ENCODE assay signal across 8 mouse cellular contexts in the genomic region with DNA sequence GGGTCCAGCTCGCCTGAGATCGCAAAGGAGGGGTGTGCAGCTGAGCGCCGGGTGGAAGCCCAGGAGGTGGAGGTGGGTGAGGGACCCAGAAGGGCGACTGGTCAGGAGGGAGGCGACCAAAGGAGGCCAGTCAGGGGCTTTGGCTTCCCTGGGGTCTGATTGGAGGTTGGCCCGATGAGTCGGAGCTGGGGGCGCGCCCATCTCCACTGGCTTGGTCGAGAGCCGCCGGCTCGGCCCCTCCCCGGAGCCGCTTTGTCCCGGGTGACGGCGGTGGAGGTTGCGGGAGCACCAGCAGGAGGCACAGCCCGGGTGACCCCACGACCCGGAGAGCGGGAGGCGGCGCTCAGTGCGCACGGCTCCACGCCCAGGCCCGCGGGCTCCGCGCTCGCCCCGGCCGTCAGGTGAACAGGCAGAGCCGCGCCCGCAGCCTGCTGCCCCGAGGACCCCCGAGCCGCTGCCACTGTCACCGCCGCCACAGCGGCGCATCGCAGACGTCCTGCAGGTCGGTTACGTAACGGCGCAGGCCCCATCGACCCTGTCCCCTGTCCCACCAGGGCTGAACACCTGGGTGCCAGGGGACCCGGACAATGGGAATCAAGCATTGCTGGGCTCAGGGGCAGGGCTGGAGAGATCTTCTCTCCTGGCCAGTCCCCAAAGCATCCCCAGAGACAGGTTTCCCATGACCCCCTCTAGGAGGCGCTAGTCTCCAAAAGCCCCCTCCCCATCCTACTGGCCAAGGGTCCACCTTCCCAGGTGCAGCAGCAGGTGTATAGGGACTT. TPM values are rescaled to one million over a fixed set of nuclear protein-coding genes. Genes with fewer than 3 reads are reported as not detected.
DNase-seq lines count a peak whose midpoint lies in the region; ATAC-seq and TF ChIP-seq lines count a peak whose summit lies in the region.

No protein-coding gene starts in this region.

- H3K27me3 ChIP-seq in hindbrain, embryonic 15.5 days = no peaks in the 10 kb centered on the region

- WGBS in hindbrain, embryonic 15.5 days = 0% methylated on average over 49 of the region's 55 CpGs

- H3K4me2 ChIP-seq in hindbrain, embryonic 15.5 days = peak overlapping the region; percentile 94

- intact Hi-C loops in left cerebral cortex, postnatal 14 days (cut with DNase I) = loop anchor here (2.0 to 5.0 kb wide), 2 partner anchors 67 to 99 kb away; no protein-coding TSS in a partner anchor

- peak overlapping the region; percentile 76 for H3K4me3 ChIP-seq in cortical plate, adult 2 months (ENCODE audit: insufficient read depth, low read length)
- peak overlapping the region; percentile 72 for H3K4me3 ChIP-seq in hindbrain, embryonic 15.5 days

- H3K27ac ChIP-seq in cortical plate, adult 2 months (ENCODE audit: insufficient read depth, low read length) = peak overlapping the region; percentile 91
- H3K27ac ChIP-seq in hindbrain, embryonic 15.5 days (replicated peaks) = peak overlapping the region; percentile 73

- 0 out of 2 replicates have a peak, but pooled peaks have one; percentile 9 for TF ChIP-seq CTCF in cortical plate, adult 2 months (IDR thresholded peaks at IDR 0.05; ENCODE audit: extremely low read depth, insufficient read depth, low read length)

- peak; percentile 57 to 68 for DNase-seq in adrenal gland, postnatal 36 days
- peak; percentile 65 for DNase-seq in gastrocnemius, postnatal 10 days
- DNase-seq in left cerebral cortex, postnatal 14 days (ENCODE audit: low spot score in 2 of 2) = peak; percentile 33 to 43
- DNase-seq in right cerebral cortex, postnatal 25 days = peak; percentile 46

- no peaks in the 10 kb centered on the region for H3K9me3 ChIP-seq in hindbrain, embryonic 15.5 days

- TF ChIP-seq POLR2A in cortical plate, adult 2 months (IDR thresholded peaks at IDR 0.05; ENCODE audit: extremely low read depth, insufficient read depth, low read length) = no peak

- H3K36me3 ChIP-seq in hindbrain, embryonic 15.5 days = no peaks in the 10 kb centered on the region

- H3K4me1 ChIP-seq in cortical plate, adult 2 months (ENCODE audit: control insufficient read depth, insufficient read depth, low read length) = no peaks in the 10 kb centered on the region
- H3K4me1 ChIP-seq in hindbrain, embryonic 15.5 days (replicated peaks) = peaks cover 21% of the 10 kb centered on the region; the same call in 1 of the 2 replicates

- ATAC-seq in hindbrain, embryonic 15.5 days (ENCODE audit: low FRiP score, low read depth) = peak; percentile 90
- peak; percentile 73 for ATAC-seq in megakaryocyte progenitor cell, adult 5-6 weeks (replicated peaks; ENCODE audit: poor library complexity)
- ATAC-seq in inflammation-experienced regulatory T-cells, adult 6 months = no peak

- H3K9ac ChIP-seq in hindbrain, embryonic 15.5 days = peak overlapping the region; percentile 86

RNA-seq across cellular contexts. Expression of a gene that starts 0.6 kb away (rescaled TPM):
- 1 to 10 TPM; 3.8 to 4.0 TPM for total RNA-seq in adrenal gland, postnatal 36 days (2021)
- polyA plus RNA-seq in cortical plate, adult 2 months (2012; rRNA removed) = 167 and 194 TPM in 2 replicates
- total RNA-seq in gastrocnemius, postnatal 10 days (2021) = 10 to 100 TPM; 18.4 to 22.3 TPM
- 123 and 132 TPM in 2 replicates for polyA plus RNA-seq in hindbrain, embryonic 15.5 days (2015; fragmentation: Nextera tagmentation; extraction: Ambion mirVana)
- 100 to 1,000 TPM; 112 to 122 TPM for total RNA-seq in left cerebral cortex, postnatal 14 days (2021)
- not detected in 2 replicates for total RNA-seq in megakaryocyte progenitor cell, adult 5-6 weeks (2015)
- total RNA-seq in megakaryocyte progenitor cell, adult 5-6 weeks (2017) = not detected in 2 replicates
- not detected for polyA plus RNA-seq in inflammation-experienced regulatory T-cells, adult 6 months (2017; shearing (Covaris generic))

Comparison
In these comparisons a context has a peak if more than half of its experiments do, and no peak if none do; other contexts are left out.
1. RNA of a gene that starts 0.6 kb away (total RNA-seq): 112 to 122 TPM in left cerebral cortex, postnatal 14 days; 18.4 to 22.3 TPM in gastrocnemius, postnatal 10 days, 3.8 to 4.0 TPM in adrenal gland, postnatal 36 days and not detected in megakaryocyte progenitor cell, adult 5-6 weeks; every median in the first group is over 4 times any median in the second.
2. Peak in every context shown above with its lines, with median percentiles within 50 percentile points of each other: DNase-seq.